Mouse (Mus musculus): ENCODE results near the gene Gm14226. TPM values are rescaled to one million over a fixed set of nuclear protein-coding genes. Genes with fewer than 3 reads are reported as not detected.
A peak's percentile ranks its signal among the peaks of the same experiment; 100 is the strongest.
"Not testable (repeated sequence)": the region's sequence is repeated elsewhere in the genome, so short reads cannot be mapped to it uniquely, and the experiment has no call there.

Gene Gm14226
- total RNA-seq, 2 experiments from 2014 or later, result not detected

- no peak for TF ChIP-seq CTCF (IDR thresholded peaks at IDR 0.05)
- no peak overlapping the region for H3K4me3 ChIP-seq
- H3K27ac ChIP-seq, result no peak overlapping the region
- no peak for DNase-seq
- intact Hi-C loops (cut with DNase I), result no loop called here
These were observed 34.6 kb downstream of the Gm14226 start for GRCm38 (mm10) chr2:155052681-155053080.

- intact Hi-C loops (cut with DNase I); H3K27ac ChIP-seq; H3K4me3 ChIP-seq; DNase-seq: not testable (repeated sequence)
These were observed 35.4 kb downstream of the Gm14226 start for GRCm38 (mm10) chr2:155053512-155053911.

- intact Hi-C loops (cut with DNase I), result no loop called here
- no peak for TF ChIP-seq CTCF (IDR thresholded peaks at IDR 0.05)
- H3K4me3 ChIP-seq, result no peak overlapping the region
- no peak for DNase-seq
- H3K27ac ChIP-seq, result no peak overlapping the region
These were observed 36.6 kb downstream of the Gm14226 start for GRCm38 (mm10) chr2:155054672-155055071.

- no peak overlapping the region for H3K4me3 ChIP-seq
- no peak for TF ChIP-seq CTCF (IDR thresholded peaks at IDR 0.05)
- no peak overlapping the region for H3K27ac ChIP-seq
- intact Hi-C loops (cut with DNase I), result no loop called here
- DNase-seq, result no peak
These were observed 38.1 kb downstream of the Gm14226 start for GRCm38 (mm10) chr2:155056076-155056578.

GRCm38 (mm10) chr2:155057361-155057760 is 39.3 kb downstream of the Gm14226 start:
- TF ChIP-seq CTCF (IDR thresholded peaks at IDR 0.05), result no peak
- intact Hi-C loops (cut with DNase I), result no loop called here
- H3K27ac ChIP-seq, result no peak overlapping the region
- DNase-seq, result no peak
- no peak overlapping the region for H3K4me3 ChIP-seq

- Histone ChIP-seq H3K27ac (no peak overlapping the region), H3K4me3 (no peak overlapping the region)
- DNase-seq, result no peak
- TF ChIP-seq CTCF (IDR thresholded peaks at IDR 0.05), result no peak
- intact Hi-C loops (cut with DNase I), result no loop called here
These were observed 53.0 kb downstream of the Gm14226 start for GRCm38 (mm10) chr2:155071027-155071426.

GRCm38 (mm10) chr2:155072353-155073145 is 54.5 kb downstream of the Gm14226 start:
- Histone ChIP-seq H3K27ac (no peak overlapping the region), H3K4me3 (no peak overlapping the region)
- DNase-seq, result no peak
- intact Hi-C loops (cut with DNase I), result no loop called here
- TF ChIP-seq CTCF (IDR thresholded peaks at IDR 0.05), result no peak

- Histone ChIP-seq H3K27ac (peak overlapping the region; percentile 92), H3K4me3 (peak overlapping the region; percentile 93)
- no peak for DNase-seq
- TF ChIP-seq CTCF (IDR thresholded peaks at IDR 0.05), result no peak
- intact Hi-C loops (cut with DNase I), result no loop called here
These were observed 55.3 kb downstream of the Gm14226 start for GRCm38 (mm10) chr2:155073347-155073746.

- intact Hi-C loops (cut with DNase I), result no loop called here
- TF ChIP-seq CTCF (IDR thresholded peaks at IDR 0.05), result no peak
- H3K4me3 ChIP-seq, result peak within 1 kb of the TSS; percentile 93
- DNase-seq, result peak; percentile 93
- H3K27ac ChIP-seq, result peak within 1 kb of the TSS; percentile 92
These were observed 56.1 kb downstream of the Gm14226 start, which contains the start of gene Ahcy for GRCm38 (mm10) chr2:155073978-155074765. Ahcy (minus strand) TSS chr2:155074497.

- peak overlapping the region; percentile 92 for H3K27ac ChIP-seq
- peak overlapping the region; percentile 93 for H3K4me3 ChIP-seq
- TF ChIP-seq CTCF (IDR thresholded peaks at IDR 0.05), result no peak
- peak; percentile 25 for DNase-seq
- intact Hi-C loops (cut with DNase I), result no loop called here
These were observed 56.8 kb downstream of the Gm14226 start for GRCm38 (mm10) chr2:155074766-155075330.

- intact Hi-C loops (cut with DNase I), result no loop called here
These were observed 57.6 kb downstream of the Gm14226 start for GRCm38 (mm10) chr2:155075649-155076048.

More at GRCm38 (mm10) chr2:155075649-155076048, 57.6 kb downstream of the Gm14226 start:
- H3K4me3 ChIP-seq, result no peak overlapping the region
- TF ChIP-seq CTCF (IDR thresholded peaks at IDR 0.05), result no peak
- DNase-seq, result no peak
- no peak overlapping the region for H3K27ac ChIP-seq

Other genes with a start within 250 kb of the Gm14226 start
- not detected for gene Gm14214, start 248.2 kb upstream of the Gm14226 start, total RNA-seq (2021)
- 10 to 100 TPM; 62.5 to 70.7 TPM for gene Raly, start 227.2 kb upstream of the Gm14226 start, total RNA-seq (2021)
- not detected for gene a, start 226.9 kb upstream of the Gm14226 start, total RNA-seq (2021)
- 100 to 1,000 TPM; 125 TPM for gene Eif2s2, start 125.3 kb upstream of the Gm14226 start, total RNA-seq (2021)
- 10 to 100 TPM; 13.9 to 19.0 TPM for gene Ahcy, start 56.2 kb downstream of the Gm14226 start, total RNA-seq (2021)
- gene Itch, start 115.2 kb downstream of the Gm14226 start, total RNA-seq (2021), result 10 to 100 TPM; 20.1 to 21.6 TPM
- 100 to 1,000 TPM; 100 to 128 TPM for gene Dynlrb1, start 218.3 kb downstream of the Gm14226 start, total RNA-seq (2021)

All from gastrocnemius, adult 2 months (tissue).